Mouse (Mus musculus) cerebellum, adult 2 months (tissue): ENCODE results near the gene Acer1.

Source experiments
- CTCF ChIP-seq: fragments of 200-500 bp; IDR thresholded peaks from 2 replicates; pipeline ENCODE4 v1.5.1; 2011; ENCODE audit warnings: low read depth, mild to moderate bottlenecking, control low read depth, low read length, moderate library complexity, borderline replicate concordance; ENCODE audit not compliant: insufficient read depth
- POLR2A ChIP-seq: fragments of 200-500 bp; IDR thresholded peaks from 2 replicates; pipeline ENCODE4 v1.6.1; 2011; ENCODE audit warnings: low read length, control low read depth, borderline replicate concordance; ENCODE audit not compliant: insufficient read depth

DNA sequence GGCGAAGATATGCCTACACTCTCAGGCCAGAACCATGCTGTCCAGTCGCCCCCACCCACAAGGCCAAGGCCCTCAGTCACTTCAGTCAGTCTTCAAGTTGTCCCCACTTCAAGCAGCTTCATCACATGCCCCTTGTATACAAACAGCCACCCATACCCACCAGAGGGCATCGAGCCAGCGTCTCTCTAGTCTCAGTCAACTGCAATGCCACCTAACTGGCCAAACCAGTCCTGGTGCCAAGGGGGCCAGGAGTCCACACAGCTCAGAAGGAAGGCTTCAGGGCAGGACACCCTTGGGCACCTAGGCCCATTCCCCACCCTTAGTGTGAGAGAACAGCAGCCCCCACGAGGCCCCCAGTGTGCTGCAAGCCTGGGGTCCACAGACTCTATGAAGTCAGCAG is 74.8 kb downstream of the Acer1 start:
- TF ChIP-seq CTCF (no peak), POLR2A (no peak)
